Mouse (Mus musculus): ENCODE data around the gene Kcnh5.

- TF ChIP-seq RCOR1 (IDR thresholded peaks at IDR 0.05; ENCODE audit: low read depth, low read length) (no peak), NELFE (IDR thresholded peaks at IDR 0.05; ENCODE audit: low read depth, low read length) (no peak), CHD2 (IDR thresholded peaks at IDR 0.05; ENCODE audit: low read length) (no peak), JUND (IDR thresholded peaks at IDR 0.05; ENCODE audit: low read depth, low read length) (no peak), ELF1 (IDR thresholded peaks at IDR 0.05; ENCODE audit: low read depth, low read length) (no peak), CTCF (IDR thresholded peaks at IDR 0.05 in 2 of 3, conservative IDR thresholded peaks at IDR 0.05 in 1 of 3; ENCODE audit: control insufficient read depth in 1 of 3, insufficient read depth in 1 of 3, low read depth in 2 of 3, low read length in 3 of 3, poor library complexity in 1 of 3, severe bottlenecking in 1 of 3) (no peak), MYB (IDR thresholded peaks at IDR 0.05; ENCODE audit: low read depth, low read length) (no peak), USF2 (IDR thresholded peaks at IDR 0.05; ENCODE audit: borderline replicate concordance in 1 of 2, insufficient read depth in 1 of 2, low read depth in 1 of 2, low read length in 2 of 2) (no peak), UBTF (IDR thresholded peaks at IDR 0.05; ENCODE audit: borderline replicate concordance, insufficient read depth, low read depth, low read length) (no peak)
These were observed 2.4 kb upstream of the Kcnh5 start for GRCm38 (mm10) chr12:75179491-75179890.

Measured in MEL (cell line).